Mouse (Mus musculus) E14TG2a.4 (cell line): Measurements from ENCODE around the gene B9d1.

Source experiments
- CTCF ChIP-seq: conservative IDR thresholded peaks from 2 replicates; pipeline ENCODE4 v1.5.1; 2014; ENCODE audit warnings: low read length
- NANOG ChIP-seq: IDR thresholded peaks from 2 replicates; pipeline ENCODE4 v1.6.1; 2014; ENCODE audit warnings: borderline replicate concordance, low read length, mixed read lengths

- TF ChIP-seq CTCF (no peak), NANOG (no peak)
Observed at GRCm38 (mm10) chr11:61540642-61541041, 35.7 kb downstream of the B9d1 start.
